Mouse (Mus musculus) erythroblast, adult 5-6 weeks (primary cell): ENCODE measurements around the gene Bcl9. TPM values are rescaled to one million over a fixed set of nuclear protein-coding genes. Genes with fewer than 3 reads are reported as not detected.

Experiments
- ATAC-seq: replicated peaks from 2 replicates; pipeline ENCODE4 v1.8.0; 2016; ENCODE audit warnings: moderate number of reproducible peaks, mild to moderate bottlenecking, moderate TSS enrichment, inconsistent platforms; ENCODE audit not compliant: poor library complexity, low FRiP score, severe bottlenecking
- total RNA-seq, 2 experiments: library from RNA; stranded (forward) in 1 of 2; stranded (reverse) in 1 of 2; fragments of 150-400 nt in 1 of 2; fragments of 200-764, 138-1000 nt in 1 of 2; gene quantifications; 2 replicates each; pipeline versions ENCODE4 v1.2.3 to v1.2.4; 2015 to 2017; ENCODE audit warnings: low replicate concordance in 2 of 2

Gene Bcl9
- total RNA-seq, 2 experiments from 2014 or later, result 0.77 to 3.7 TPM

DNA sequence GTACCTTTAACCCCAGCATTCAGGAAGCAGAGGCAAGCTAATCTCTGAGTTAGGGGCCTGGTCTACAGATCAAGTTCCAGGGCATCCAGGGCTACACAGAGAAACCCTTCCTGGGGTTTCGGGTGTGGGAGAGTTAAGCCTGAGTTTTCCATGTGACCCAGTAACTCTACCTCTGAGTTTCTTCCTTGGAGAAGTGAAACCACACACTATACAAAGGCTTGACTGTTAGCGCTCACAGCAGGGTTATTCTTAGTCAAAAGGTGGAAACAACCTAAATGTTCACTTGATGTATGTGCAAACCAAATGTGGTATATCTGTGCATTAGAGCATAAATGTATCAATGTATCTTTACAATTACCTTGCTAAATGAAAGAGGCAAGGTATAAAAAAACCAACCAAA is 59.2 kb downstream of the Bcl9 start:
- ATAC-seq, result no peak

DNA sequence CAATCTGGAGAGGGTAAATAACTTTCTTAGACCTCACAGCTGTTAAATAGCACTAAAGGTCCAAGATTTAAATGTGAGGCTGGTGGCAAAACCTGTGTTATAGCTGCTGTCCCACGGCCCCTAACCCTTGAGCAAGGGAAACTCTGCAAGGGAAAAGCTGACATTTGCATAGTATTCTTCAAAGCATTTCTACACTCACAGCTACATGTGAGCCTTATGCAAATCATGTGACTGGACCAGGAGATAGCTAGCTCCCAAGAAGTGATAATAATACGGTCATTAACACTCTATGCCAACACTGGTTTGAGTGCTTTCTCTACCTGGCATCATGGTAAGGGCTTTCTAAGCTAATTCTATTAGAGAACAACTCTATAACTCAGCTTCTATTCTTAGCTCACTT is 60.3 kb downstream of the Bcl9 start:
- ATAC-seq, result no peak

DNA sequence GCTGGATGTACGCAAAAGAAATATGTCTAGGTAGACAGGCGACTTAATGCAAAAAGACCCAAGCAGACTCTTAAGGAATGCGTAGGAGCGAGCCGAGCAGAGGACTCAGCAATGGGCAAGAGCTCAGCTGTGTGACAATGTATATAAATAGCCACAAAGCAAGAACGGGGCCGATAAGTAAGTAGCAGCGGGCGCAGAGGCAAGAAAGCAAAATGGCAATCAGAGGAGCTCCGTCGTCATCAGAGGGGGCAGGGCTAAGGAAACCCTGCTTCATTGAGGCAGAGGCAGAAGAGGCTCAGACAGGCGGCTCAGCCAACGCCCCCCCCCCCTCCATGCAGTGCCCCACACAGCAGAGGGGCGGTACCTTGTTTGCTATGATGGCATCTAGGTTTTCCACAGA is 62.9 kb downstream of the Bcl9 start:
- ATAC-seq, result no peak

DNA sequence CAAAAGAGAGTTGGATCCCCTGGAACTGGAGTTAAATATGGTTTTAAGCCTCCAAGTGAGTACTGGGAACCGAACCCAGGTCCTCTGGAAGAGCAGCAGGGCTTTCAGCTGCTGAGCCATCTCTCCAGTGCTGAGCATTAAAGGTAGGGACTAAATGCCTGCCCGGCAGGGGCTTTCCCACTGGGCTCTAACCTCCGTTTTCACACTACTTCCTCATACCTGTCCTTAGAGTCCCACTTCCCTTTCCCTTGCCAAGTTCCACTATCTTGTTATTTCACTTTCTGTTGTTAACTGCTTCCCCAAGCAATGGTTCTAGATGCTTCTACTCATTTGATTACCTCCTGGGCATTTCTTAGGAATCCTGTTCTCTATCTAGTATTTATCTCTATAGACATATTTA is 65.4 kb downstream of the Bcl9 start:
- ATAC-seq, result no peak

DNA sequence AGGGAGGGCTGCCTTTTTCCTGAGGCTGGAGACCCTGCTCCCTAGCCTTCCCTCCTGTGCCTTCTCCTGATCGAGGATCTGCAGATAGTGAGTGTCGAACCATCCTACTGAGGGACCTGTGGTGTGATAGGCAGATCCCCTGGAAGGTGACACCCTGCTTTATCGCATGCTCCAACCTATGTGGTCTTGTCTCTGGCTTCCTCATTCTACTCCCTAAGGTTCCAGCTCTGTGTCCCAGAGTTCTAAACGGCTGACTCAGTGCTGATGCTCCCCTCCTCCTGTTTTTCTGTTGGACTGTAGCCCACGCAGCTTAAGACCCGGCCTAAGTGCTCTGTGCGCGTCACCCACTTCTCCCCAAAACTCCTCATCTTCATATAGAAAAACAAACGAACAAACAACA is 65.9 kb downstream of the Bcl9 start:
- no peak for ATAC-seq

DNA sequence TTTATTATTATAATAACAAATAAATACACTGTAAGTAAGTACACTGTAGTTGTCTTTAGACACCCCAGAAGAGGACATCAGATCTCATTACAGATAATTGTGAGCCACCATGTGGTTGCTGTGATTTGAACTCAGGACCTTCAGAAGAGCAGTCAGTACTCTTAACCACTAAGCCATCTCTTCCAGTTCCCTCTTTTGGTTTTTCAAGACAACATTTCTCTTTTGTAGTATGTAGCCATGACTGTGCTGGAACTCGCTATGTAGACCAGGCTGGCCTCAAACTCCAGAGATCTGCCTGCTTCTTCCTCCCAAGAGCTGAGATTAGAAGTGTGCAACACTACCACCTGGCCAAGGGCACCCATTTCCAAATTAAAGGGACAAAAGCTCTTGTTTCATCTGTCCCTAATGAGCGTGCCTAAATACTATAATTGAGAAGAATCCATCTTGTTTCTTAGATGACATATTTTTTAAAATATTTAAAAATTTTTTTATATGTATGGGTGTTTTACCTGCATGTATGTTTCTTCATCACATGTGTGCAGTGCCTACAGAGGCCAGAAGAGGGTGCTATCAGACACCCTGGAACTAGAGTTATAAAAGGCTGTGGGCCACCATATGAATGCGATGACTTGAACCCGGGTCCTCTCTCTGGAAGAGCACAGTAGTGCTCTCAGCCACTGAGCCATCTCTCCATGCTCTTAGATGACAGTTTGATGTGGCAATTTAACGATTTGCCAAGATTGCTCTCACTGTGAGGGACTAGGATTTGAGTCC is 66.9 kb downstream of the Bcl9 start:
- ATAC-seq, result no peak

DNA sequence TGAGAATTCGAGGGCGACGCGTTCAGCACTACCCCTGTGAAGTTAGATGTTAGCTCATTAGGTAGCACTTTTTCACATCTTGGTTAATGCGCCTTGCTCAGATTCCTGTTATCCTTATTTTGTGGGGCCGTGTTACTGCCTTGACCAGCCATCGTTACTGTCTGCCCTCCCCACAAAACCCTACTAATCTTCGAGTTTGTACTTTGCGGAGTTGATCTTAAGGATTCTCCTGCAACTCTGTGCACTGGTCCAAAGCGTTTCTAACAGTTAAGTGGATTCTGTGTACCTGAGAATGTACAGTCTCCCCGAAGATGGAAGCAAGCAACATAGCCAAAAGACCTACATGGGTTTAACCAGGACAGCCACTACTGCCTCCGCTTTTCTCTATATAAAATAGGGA is 69.3 kb downstream of the Bcl9 start:
- no peak for ATAC-seq

DNA sequence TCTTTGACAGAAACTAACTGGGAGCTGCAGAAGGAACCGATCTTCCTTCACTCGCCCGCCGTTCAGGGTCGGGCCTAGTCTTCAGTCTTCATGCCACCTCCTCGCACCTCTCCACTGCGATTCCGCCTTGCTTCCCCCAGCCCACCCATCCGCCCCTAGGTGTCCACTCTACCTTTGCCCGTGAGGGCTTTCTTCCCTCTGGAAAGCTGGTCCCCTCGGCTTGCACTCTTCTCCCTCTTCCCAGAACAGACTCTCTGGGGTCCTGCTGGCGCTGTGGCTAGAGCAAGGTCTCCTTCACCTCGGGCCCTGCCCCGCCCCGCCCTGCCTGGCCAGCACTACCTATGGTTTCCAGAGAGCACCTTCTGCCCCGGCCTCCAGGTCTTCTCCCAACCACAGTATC is 69.7 kb downstream of the Bcl9 start:
- no peak for ATAC-seq

DNA sequence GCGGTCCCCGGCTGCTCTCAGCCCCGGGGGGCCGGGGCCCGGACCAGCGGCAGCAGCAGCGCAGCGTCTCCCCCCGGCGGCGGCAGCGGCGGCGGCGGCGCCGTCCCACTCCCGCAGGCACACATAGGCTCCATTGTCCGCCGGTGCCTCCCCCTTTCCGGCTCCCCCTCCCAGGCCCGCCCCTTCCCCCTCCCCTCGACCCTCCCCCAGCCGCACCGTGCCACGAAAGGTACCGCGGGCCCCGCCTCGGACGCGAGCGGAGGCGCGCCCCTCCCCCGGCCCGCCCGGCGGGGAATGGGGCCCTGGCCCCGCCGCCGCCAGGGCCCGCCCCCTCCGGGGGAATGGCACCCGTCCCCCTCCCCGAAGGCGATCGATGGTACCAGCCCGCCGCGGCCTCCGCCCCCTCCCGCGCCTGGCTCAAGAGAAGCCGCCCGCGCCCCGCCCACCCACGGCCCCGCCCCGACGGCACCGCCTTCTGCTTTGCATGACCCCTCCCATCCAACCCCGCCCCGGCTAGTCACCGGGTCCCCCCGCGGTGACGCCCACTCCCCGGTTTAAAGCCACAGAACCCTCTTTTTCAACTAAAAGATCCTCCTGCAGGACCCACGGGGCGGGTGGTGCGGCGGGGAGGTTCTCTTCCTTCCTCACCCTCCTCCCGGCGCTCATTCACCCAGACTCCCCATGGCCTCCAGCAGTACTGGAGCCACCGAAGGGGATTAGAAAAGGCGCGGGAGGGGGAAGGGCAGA is 70.3 kb downstream of the Bcl9 start:
- ATAC-seq, result peak; percentile 49; the same call in 1 of the 2 replicates

DNA sequence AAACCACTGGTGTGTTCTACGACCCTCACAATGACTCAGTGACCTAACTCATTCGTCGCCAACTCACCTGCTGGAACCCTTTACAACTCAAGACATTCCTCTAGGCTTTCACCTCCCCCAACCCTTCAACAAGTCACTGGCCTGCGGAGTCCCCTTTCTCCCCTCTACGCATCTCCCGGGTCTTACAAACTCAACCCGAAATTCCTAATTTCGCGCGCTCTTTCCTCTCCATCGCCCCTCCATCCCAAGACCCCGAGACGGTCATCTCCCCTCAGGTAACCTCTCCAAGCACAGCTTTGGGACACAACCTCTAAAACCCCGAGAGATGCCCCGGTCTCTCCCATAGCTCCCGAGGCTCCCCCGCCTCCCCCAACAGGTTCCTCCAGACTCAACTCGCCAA is 71.0 kb downstream of the Bcl9 start:
- no peak for ATAC-seq

DNA sequence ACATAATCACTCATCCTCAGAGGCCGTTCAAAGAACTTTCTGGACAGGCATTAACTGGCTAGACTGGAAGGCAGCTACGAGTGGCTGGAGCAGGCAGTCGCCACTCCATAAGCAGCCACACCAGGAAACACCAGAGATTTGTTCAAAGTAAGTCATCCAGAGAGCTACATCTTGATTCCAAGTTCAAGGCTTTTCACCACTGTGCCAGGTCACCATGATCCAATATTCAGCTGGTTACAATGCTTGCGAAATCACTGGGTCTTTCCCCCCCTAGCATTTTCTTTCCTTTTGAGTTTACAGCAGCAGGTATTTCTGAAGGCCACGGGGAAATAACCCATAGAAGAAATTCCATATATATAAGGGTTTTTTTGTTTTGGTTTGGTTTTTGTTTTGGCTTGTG is 72.5 kb downstream of the Bcl9 start:
- no peak for ATAC-seq

DNA sequence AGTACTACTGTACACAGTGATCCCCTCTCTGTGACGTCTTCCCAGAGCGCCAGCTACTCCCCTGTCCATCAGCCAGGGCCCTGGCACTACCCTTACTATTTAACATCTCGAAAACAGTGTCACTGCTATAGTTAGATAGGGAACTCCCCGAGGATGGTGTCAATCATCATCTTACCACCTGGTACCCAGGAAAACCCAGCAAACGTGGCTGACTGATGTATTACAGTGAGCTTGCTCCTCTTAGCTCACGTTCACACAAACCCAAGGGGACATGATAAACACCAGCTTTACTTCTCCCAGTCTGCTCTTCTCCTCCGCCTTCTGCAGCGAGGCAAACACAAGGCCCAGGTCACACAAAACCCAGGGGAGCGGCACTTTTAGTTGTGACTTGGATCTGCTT is 74.5 kb downstream of the Bcl9 start:
- no peak for ATAC-seq

DNA sequence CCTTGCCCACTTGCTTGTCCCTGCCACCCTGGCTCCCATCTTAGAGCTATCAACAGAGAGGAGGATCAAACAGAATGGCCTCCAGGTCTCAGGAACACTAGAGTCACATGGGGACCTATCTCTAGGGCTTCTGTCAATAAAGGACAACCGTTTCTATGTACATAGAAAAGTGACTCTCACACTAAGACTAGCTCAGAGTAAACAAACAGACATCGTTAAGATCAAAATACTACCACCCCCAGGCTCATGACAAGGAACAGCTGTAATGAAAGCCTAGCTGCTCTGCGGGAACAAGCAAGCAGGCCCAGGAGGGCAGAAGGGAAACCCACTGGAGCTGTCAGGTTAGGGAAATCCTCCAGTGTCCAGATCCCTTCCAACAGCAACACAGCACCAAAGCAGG is 82.2 kb downstream of the Bcl9 start:
- ATAC-seq, result no peak

DNA sequence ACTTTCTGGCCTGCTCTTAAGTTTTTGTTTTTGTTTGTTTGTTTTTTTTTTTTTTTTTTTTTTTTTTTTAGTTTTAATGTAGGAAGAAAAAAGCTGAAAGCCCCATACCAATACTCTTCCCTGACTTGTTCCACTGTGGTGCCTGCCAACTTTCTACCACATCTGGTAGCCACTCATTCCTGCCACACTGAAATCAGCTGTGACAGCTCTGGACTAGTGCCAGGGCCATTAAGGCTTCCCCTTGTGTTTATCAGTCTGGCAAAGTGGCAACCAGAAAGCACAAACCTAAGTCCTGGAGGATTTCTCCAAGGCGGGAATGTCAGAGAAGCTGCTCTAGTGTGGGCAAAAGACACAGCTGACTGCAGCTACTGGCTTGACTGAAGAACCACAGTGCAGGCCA is 83.3 kb downstream of the Bcl9 start:
- no peak for ATAC-seq

DNA sequence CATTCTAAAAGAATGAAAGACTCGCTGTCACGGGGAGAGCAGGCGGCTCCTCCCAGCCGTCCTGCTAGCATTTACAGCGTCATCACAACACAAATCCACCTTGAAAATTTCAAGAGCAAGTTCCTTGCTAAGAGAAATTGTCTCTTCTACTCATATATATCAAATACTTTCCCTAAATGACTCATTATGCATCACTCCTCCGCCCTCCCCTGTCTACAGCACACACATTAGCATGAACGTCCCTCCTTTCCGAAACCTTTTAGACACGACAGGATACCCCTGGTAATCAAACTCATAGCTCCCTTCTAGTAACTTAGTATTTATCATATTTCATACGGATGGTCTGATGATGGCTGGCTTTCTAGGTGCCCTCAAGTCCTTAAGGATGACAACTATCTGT is 83.8 kb downstream of the Bcl9 start:
- no peak for ATAC-seq

DNA sequence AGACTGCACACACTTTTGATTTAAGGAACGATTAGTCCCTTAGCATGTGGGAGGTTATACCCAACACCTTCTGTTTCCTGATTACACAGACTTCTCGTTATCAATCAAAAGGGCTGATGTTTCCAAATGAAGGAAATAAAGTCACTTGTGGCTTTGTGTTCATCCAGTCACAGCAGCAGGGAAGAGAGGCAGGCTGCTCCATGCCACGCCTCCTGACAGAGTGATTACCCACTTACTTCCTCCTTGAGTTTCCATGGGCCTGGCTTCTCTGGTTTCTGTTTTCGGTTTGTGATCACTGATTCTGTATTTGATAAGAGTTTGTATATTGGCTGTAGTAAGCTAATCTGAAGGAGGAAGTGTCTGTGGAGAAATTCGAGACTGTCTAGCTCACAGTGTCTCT is 86.5 kb downstream of the Bcl9 start:
- no peak for ATAC-seq

DNA sequence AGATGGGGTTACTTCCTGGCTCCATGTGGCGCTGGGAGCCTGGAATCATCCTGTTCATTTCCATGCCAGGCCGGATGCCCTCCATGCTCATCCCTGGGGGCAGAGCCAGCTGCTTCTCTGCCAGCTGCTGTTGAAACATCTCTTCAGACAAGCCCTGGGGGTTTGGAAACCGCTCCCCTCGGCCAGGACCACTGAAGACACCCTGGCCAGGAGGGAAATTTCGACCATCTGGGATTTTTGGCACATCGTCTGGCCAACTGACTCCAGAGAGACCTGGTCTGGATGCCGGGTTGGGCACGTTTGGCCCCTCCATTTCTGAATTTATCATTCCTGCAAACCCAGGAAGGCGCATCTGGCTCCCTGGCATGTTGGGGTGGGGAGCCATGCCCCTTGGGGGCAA is 88.4 kb downstream of the Bcl9 start:
- no peak for ATAC-seq

DNA sequence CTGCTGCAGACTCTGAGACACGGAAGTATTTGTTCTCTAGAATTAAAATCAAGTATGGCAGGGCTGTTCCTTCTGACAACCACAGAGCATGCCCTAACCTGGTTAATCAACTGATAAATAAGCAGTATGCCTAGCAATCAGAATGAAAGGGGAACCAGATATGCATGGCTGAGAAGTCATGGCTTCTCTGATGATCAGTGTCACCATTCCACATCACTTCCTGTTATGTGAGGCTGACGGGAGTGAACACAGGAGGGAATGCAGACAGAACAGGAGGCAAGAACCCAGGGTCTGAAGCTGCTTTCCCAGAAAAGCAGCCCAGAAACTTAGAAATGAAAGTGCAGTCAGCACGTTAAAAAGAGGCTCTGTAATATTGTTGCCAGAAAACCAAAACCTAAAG is 91.2 kb downstream of the Bcl9 start:
- ATAC-seq, result no peak

DNA sequence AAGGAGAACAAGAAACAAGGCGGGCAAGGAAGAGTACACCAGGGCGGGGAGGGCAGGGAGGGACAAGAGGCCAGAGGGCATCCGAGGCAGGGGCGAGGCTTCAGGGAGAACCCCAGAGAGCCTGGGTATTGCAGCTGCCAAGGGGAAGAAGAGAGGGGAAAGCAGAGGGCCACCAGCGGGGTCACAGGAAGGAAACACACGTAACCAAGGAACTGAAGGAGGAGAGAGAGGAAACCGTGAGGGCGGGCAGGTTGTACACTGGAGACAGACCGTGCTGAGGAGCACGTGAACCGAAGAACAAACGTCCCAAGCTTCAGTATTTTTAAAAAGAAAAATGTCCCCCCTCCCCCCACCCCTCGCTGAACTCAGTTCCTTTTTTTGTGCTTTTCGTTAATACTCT is 93.8 kb downstream of the Bcl9 start:
- ATAC-seq, result no peak

DNA sequence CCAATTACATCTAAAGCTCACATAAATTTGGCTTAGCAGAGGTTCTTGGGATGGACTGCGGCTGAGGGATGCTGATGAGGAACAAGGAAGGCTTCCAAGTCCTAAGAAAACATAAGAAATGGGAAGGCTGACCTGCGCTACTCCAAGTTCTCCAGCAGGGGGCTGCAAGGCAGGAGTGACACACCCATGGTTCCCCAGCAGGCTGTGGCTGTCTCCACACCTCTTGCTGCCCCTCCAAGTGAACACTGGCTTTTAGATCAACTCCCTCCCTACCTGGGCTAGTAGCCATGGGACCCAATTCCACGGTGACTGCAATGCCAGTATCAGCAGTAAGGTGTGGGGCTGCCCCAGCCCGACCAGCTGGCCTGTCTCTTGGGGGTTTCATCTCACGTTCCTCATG is 95.8 kb downstream of the Bcl9 start:
- no peak; the same call in 1 of the 2 replicates for ATAC-seq

DNA sequence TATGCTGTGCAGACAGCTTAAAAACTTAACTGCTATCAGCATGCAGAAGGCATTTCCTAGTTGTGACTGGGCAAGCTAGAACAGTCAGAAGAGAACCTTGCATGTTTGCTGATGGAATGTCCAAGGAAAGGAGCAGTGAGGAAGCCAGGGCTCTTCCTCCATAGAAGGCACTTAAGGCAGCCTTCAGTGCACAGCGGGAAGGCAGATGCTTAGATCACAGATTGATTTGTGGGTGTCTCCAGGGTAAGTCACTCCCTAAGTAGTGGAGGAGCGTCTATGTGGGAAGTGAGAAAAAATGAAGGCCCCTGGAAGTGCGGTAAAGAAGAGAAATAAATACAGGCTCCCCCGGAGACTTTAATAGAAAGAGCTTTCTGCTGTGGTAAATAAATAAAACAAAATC is 98.5 kb downstream of the Bcl9 start:
- no peak for ATAC-seq

DNA sequence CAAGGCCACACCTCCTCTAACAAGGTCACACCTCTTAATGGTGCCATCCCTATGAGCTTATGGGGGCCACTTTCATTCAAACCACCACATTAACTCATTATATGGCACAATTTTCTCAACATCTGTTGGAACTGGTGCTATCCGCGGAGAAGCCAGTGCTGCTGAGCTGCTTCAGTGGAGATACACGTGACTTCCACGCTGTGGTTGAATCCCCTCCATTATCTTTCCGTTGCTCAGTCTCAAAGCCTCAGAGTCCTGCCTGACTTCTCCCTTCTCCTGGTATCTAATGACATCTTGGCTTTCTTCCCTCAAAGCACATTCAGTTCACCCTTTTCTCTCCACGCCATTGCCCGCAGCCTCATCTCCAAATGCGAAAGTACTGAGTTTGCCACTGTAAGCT is 101.1 kb downstream of the Bcl9 start:
- ATAC-seq, result no peak
